Mouse (Mus musculus) right cerebral cortex, postnatal 10 days (tissue): ENCODE data around the gene Fstl4.
"Not testable (repeated sequence)": the region's sequence is repeated elsewhere in the genome, so short reads cannot be mapped to it uniquely, and the experiment has no call there.

ENCODE experiments used
- DNase-seq, 2 experiments: peaks; one replicate each; pipeline ENCODE4 v3.0.0; 2021; ENCODE audit warnings: low spot score in 2 of 2

Fstl4 gene

DNA sequence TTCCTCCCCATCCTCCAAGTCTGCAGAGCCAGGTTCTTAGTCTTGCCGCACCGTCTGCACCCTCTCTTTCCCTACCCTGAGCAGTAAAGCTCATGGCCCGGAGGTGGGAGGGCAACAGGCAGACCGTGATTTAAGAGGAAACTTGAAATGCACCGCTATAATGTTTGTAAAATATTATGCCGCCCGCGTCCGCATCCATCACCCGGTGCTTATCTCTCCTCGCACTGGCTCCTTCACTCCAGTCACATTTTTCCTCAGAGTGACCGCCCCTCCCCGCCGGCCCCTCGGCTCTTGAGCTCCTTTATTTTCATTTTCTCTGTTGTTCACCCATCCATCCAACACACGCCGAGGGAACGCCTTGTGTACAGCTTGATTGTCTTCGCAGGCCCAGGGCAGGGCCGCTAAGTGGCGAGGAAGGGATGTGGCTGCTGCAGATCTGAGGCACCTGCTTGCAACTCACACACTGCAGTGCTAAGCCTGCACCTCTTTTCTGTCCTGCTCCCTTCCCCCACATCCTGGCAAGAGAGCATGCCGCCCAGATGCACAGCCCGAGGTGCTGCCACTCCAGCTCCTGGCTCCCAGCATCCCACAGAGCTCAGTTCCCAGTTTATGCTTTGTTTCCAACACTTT is 368.1 kb downstream of the Fstl4 start:
- no peak for DNase-seq

DNA sequence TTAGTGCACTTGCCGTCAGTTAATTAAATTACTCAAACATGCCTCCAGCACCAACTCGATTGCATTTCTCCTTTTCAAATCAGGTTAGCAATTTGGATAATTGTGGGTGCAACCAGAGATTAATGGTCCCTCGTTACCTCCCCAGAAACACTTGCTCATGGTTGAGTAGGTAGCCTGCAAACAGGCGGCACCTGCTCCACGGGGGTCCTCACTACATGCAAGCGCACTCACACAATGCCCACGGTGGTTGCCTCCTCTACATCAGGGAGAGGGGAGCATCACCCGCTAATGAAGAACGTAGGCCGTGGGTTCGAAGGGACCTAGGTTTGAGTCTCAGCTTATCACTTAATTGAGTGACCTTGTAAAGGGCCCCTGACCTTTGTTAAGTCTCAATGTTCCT is 371.9 kb downstream of the Fstl4 start:
- no peak for DNase-seq

DNA sequence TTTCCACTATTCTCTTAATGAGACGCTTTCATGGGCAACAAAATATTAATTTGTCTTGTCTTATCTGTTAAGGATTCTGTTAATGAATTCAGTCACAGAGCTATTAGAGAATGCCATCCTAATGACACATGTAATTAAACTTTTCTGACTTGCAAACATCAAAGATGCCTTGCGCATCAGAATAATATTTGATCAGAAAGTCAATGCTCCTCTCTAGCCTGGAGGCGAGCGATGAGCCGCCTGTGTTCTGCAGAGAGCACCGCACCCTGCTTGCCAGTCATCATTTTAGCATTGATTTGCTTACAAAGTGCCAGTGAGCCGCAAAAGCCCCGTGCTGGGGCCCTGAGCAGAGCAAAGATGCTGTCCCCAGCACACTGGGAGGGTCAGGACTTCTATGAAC is 372.9 kb downstream of the Fstl4 start:
- DNase-seq = no peak

GRCm38 (mm10) chr11:53138212-53138611 is 373.8 kb downstream of the Fstl4 start:
- no peak for DNase-seq

DNA sequence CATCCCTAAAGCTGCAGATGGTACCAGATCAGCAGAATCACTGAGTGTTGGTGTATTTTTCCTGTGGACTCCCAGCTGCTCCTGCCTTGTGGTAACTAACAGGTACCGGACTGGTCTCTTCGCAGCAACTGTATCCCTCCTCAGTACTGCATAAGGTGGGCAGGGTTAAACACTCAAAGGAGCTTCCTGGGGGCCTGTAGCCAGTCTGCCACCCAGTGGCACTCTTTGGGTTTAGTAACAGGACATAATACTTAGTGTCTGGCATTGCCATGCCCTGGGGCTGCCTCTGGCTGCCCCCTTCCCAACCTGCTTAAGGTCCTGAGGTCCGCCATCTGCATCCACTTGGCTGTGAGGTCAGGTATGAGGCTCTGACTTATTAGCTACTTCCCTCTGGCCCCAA is 375.2 kb downstream of the Fstl4 start:
- no peak for DNase-seq

DNA sequence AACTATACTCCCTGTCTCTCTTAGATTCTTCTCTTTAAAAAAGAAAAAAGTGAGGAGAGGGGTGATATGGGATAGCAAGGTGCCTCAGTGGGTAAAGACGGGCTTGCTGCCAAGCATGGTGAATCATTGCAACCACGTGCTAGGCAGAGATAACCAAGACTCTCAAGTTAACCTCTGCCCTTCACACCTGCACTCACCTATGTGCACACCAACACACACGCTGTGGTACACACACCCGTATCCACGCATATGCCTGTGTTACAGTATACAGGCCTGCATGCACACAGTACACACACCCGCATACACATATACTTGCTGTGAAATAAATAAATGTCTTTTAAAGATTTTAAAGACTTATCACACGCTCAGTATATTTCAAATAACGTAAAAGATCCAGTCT is 375.8 kb downstream of the Fstl4 start:
- DNase-seq = no peak

- DNase-seq = no peak
Observed at GRCm38 (mm10) chr11:53140722-53141400, 376.4 kb downstream of the Fstl4 start.

GRCm38 (mm10) chr11:53143522-53143921 is 379.1 kb downstream of the Fstl4 start:
- DNase-seq = no peak

DNA sequence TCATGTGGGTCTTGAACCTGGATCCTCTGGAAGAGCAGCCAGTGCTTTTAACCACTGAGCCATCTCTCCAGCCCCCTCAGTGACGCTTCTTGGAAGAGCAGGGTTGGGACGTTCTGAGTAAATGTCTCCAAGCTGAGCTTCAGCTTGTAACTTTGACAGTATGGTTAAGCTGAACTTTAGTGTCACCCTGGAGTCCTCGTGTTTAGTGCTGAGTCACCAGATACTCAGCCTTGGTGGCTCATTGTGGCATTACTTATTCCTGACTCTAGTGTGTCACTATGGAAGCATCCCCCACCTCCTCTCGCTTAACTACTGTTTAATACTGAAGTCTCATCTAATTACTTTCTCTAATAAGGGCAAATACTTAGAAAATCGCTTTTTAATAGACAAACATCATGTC is 380.1 kb downstream of the Fstl4 start:
- DNase-seq = no peak

GRCm38 (mm10) chr11:53146290-53146689 is 381.9 kb downstream of the Fstl4 start:
- DNase-seq = peak in 1 of 2 experiments; percentile 32

DNA sequence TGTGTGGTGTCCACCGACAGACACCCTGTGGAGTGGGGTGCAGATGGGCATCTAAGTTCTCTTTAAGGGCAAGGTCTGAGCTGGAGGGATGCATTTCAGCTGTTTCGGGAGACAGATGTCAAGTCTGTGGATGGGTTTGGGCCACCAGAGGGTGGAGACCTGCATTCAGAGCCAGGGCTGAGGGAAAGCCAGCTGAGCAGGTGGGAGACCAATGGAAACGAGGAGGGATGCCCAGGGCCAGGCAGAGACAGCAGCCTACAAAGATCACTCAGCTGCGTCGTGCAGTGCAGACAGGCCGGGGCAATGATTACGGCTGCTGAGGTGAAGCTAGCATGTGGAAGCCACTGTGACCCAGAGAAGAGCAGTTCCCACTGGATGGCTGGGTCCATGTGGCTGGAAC is 392.0 kb downstream of the Fstl4 start:
- no peak for DNase-seq

- no peak for DNase-seq
Observed at GRCm38 (mm10) chr11:53157621-53158259, 393.3 kb downstream of the Fstl4 start.

DNA sequence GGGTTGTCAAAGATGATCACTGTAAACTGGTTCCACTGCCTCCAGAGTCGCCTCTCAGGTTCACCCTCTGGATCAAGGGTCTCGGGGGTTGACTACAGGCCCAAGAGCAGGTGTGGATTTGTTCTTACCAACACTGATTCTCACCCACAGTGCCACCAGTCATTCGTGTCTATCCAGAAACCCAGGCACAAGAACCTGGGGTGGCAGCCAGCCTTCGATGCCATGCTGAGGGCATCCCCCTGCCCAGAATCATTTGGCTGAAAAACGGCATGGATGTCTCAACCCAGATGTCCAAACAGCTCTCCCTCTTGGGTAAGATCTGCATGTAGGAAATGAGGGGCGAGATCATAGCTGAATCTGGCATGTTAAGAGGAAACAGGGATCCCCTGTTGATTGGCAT is 398.0 kb downstream of the Fstl4 start:
- DNase-seq = no peak

DNA sequence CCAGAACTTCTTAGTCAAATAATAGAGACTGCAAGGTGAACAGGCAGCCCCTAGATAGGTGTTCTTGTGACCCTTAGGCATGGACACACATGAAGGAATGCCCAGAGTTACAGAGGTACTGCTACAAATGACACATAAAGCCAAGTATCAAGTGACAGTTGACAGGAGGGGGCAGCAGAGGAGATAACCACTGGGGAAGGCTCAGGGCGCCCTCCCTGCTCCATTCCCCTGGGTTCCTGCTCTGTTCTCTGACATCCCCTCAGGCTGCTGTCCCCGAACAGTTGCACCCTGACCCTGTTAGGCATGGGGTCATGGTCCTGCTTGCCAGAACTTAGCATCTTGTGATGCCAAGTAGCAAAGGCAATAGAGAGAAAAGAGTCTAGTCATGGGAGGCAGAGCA is 402.0 kb downstream of the Fstl4 start:
- DNase-seq = no peak

- DNase-seq = no peak
Observed at GRCm38 (mm10) chr11:53182177-53182852, 417.9 kb downstream of the Fstl4 start.

DNA sequence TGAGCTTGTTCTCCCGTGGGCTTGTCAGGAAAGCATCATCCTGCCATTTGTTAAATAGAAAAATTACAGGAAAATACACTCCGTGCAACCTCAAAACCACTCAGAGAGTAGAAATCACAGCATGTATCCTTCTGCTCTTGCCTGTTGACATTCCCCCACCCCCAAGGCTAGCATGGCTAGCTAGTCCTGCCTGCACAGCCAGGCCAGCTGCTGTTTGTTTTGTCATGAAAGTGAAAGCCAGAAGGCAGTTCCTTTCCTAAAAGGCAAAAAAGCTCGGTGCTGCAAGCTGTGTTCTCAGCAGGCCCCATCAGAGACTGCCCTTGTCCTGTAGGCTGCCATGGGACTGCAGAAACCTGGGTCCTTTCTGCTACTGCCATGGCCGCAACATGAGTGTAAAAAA is 418.4 kb downstream of the Fstl4 start:
- peak; percentile 30 to 36 for DNase-seq

DNA sequence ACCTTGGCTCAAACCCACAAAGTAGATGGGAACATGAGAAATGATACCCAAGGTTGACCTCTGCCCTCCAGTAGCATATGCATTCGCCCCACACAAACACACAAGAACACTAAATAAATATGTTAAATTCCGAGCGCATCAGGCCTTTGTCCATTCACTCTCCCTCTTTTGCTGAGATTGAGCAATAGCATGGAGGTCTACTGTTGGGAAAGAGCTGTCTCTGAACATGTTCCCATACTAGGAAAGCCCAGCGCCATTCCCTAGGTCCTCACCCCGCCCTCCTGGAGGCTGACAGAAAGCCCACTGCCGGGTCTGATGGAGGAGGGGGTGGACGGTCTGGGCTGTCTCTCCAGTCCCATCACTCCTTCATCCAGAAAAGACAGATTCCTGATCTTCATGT is 419.6 kb downstream of the Fstl4 start:
- DNase-seq = no peak

DNA sequence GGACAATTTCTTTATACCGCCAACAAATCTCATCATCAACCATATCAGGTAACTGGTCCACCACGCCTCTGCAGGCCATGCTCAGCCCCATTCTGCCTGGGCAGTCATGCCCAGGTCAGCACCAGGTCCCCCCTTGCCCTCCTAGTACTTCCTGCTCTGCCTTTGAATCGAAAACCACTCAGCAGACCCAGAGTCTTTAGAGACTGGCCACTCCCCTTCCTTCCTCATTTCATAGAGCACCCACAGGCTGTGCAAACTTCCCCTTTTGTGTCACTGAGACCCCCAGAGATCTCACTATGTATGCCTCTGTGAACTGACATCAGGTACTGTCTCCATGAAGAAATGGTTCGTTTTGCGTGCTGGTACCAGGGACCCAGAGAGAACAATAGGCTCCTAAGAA is 420.3 kb downstream of the Fstl4 start:
- DNase-seq = no peak

DNA sequence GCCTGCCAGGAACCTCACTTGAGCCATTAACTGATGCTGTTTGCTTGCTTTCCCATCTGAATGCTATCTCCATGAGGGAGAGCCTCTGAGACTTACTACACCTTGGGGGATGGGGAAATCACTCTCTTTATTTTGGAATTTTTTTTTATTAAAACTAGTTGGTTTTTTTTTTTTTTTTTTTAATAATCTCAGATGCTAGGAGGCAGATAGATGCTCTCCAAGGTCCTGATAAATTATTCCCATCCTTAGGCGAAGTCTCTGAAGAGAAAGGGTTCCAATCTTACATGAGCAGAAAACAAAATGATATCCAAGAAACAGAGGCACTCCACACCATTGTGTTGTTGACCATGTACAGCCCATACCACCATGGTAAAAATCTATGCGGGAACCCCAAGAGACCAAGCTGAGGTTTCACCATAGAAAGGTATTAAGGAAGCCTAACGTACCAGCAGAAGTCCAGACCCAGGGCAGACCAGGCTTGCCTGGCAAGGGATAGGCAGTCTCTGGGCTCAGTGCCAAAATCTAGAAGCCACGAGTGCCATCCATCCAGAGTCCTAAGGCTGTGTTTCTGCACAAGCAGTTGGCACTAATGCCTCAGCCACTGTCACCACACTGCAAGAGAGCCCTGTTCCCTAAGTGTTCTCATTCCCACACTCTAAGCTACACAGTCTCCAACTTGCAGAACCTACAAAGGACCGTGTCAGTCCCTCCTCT is 423.1 kb downstream of the Fstl4 start:
- DNase-seq = peak; percentile 39 to 43

DNA sequence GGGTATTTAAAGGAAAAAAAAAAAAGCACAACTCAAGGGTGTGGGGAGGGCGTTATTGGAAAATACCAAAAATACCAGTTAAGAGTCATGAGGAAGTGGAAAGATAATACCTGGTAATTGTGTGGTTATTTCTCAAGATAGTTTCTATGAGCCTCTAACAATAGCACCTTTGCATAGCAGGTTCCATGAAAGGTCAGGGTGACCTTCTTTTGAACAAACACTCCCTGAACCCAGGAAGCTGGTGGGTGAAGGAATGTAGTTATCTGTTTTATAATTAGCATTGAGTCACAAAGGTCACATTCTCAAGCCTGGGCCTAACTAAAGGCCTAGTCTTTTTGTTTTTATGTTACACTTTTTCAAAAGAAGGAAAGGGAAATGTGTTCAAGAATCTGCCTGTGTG is 432.1 kb downstream of the Fstl4 start:
- DNase-seq = not testable (repeated sequence)

GRCm38 (mm10) chr11:53197111-53197510 is 432.7 kb downstream of the Fstl4 start:
- DNase-seq = no peak
